Mouse (Mus musculus) ES-Bruce4 (cell line): Measurements from ENCODE around the gene Vat1. TPM values are rescaled to one million over a fixed set of nuclear protein-coding genes. Genes with fewer than 3 reads are reported as not detected.
"Not testable (repeated sequence)": the region's sequence is repeated elsewhere in the genome, so short reads cannot be mapped to it uniquely, and the experiment has no call there.

Experiments
- H3K27ac ChIP-seq: 2 replicates; pipeline ENCODE4 v1.5.1; 2012; ENCODE audit warnings: low read length, inconsistent platforms; ENCODE audit not compliant: insufficient read depth
- H3K27me3 ChIP-seq: 2 replicates; pipeline ENCODE4 v1.6.1; 2012; ENCODE audit warnings: mild to moderate bottlenecking, low read length, inconsistent platforms; ENCODE audit not compliant: control insufficient read depth, poor library complexity, insufficient read depth, severe bottlenecking
- H3K36me3 ChIP-seq: 2 replicates; pipeline ENCODE4 v1.6.1; 2012; ENCODE audit warnings: inconsistent platforms, mild to moderate bottlenecking, low read length, moderate library complexity; ENCODE audit not compliant: control insufficient read depth, poor library complexity, insufficient read depth, severe bottlenecking
- H3K4me1 ChIP-seq: one replicate; pipeline ENCODE4 v1.8.1; 2011; ENCODE audit warnings: low read length; ENCODE audit not compliant: control insufficient read depth, insufficient read depth
- H3K4me3 ChIP-seq: 2 replicates; pipeline ENCODE4 v1.5.1; 2011; ENCODE audit warnings: low read depth, mild to moderate bottlenecking, low read length
- H3K9ac ChIP-seq: 2 replicates; pipeline ENCODE4 v1.6.1; 2012; ENCODE audit warnings: low read depth, mild to moderate bottlenecking, inconsistent platforms; ENCODE audit not compliant: poor library complexity, severe bottlenecking
- H3K9me3 ChIP-seq: replicated peaks from 2 replicates; pipeline ENCODE4 v1.6.1; 2012; ENCODE audit warnings: mild to moderate bottlenecking, low read length, inconsistent platforms; ENCODE audit not compliant: control insufficient read depth, poor library complexity, insufficient read depth, severe bottlenecking
- CTCF ChIP-seq: IDR thresholded peaks from one replicate; pipeline ENCODE4 v1.8.1; 2011; ENCODE audit warnings: low read depth, low read length
- EP300 ChIP-seq: IDR thresholded peaks from 2 replicates; pipeline ENCODE4 v1.6.1; 2011; ENCODE audit warnings: low read depth, low read length; ENCODE audit not compliant: insufficient read depth
- POLR2A ChIP-seq: IDR thresholded peaks from one replicate; pipeline ENCODE4 v1.8.1; 2011; ENCODE audit warnings: low read length; ENCODE audit not compliant: insufficient read depth
- polyA plus RNA-seq: library from polyadenylated mRNA; stranded (reverse); fragments of >200 nt; gene quantifications from 2 replicates; pipeline ENCODE4 v1.2.4, GENCODE M21; 2011; ENCODE audit warnings: low read depth; ENCODE audit not compliant: missing spikeins, insufficient read depth, insufficient read length

Vat1 gene
- polyA plus RNA-seq, 1 experiment, result 91.2 TPM

GRCm38 (mm10) chr11:101448899-101449298 is 17.1 kb downstream of the Vat1 start:
- H3K9ac ChIP-seq, result peak overlapping the region; percentile 20; the same call in 1 of the 2 replicates
- H3K36me3 ChIP-seq, result peaks cover 16% of the 10 kb centered on the region
- H3K4me3 ChIP-seq, result no peak overlapping the region
- H3K4me1 ChIP-seq, result peaks cover 5% of the 10 kb centered on the region
- no peak overlapping the region for H3K27ac ChIP-seq
- no peaks in the 10 kb centered on the region for H3K27me3 ChIP-seq
- no peaks in the 10 kb centered on the region for H3K9me3 ChIP-seq
- TF ChIP-seq EP300 (no peak), CTCF (no peak), POLR2A (no peak)

GRCm38 (mm10) chr11:101448274-101448746 is 17.7 kb downstream of the Vat1 start, which contains the start of gene Ifi35:
TSS of gene Ifi35 (plus strand) at chr11:101448407.
- peak within 1 kb of the TSS; percentile 7; the same call in 1 of the 2 replicates for H3K4me3 ChIP-seq
- H3K4me1 ChIP-seq, result peaks cover 5% of the 10 kb centered on the region
- no peak for TF ChIP-seq EP300
- TF ChIP-seq CTCF, result no peak
- no peak for TF ChIP-seq POLR2A
- peaks cover 22% of the 10 kb centered on the region for H3K36me3 ChIP-seq
- H3K27ac ChIP-seq, result peak within 1 kb of the TSS; percentile 7; the same call in 1 of the 2 replicates
- H3K27me3 ChIP-seq, result no peaks in the 10 kb centered on the region
- H3K9me3 ChIP-seq, result no peaks in the 10 kb centered on the region
- H3K9ac ChIP-seq, result peak within 1 kb of the TSS; percentile 20

- Histone ChIP-seq H3K4me3 (no peak overlapping the region), H3K36me3 (peaks cover 27% of the 10 kb centered on the region), H3K4me1 (peaks cover 5% of the 10 kb centered on the region), H3K27ac (no peak overlapping the region), H3K9ac (peak overlapping the region; percentile 20; the same call in 1 of the 2 replicates), H3K9me3 (no peaks in the 10 kb centered on the region), H3K27me3 (no peaks in the 10 kb centered on the region)
- TF ChIP-seq POLR2A (no peak), CTCF (no peak), EP300 (no peak)
Measured at GRCm38 (mm10) chr11:101447786-101448185, 18.2 kb downstream of the Vat1 start.

GRCm38 (mm10) chr11:101446860-101447259 is 19.2 kb downstream of the Vat1 start:
- not testable (repeated sequence) for H3K9me3 ChIP-seq, H3K9ac ChIP-seq, H3K4me1 ChIP-seq, H3K4me3 ChIP-seq, H3K27me3 ChIP-seq, H3K27ac ChIP-seq
- H3K36me3 ChIP-seq, result peaks cover 29% of the 10 kb centered on the region

GRCm38 (mm10) chr11:101446319-101446718 is 19.7 kb downstream of the Vat1 start:
- no peak overlapping the region for H3K9ac ChIP-seq
- peaks cover 29% of the 10 kb centered on the region for H3K36me3 ChIP-seq
- TF ChIP-seq EP300 (no peak), CTCF (no peak), POLR2A (no peak)
- no peaks in the 10 kb centered on the region for H3K9me3 ChIP-seq
- H3K27ac ChIP-seq, result peak overlapping the region; percentile 84
- no peak overlapping the region for H3K4me3 ChIP-seq
- H3K4me1 ChIP-seq, result peaks cover 3% of the 10 kb centered on the region
- H3K27me3 ChIP-seq, result no peaks in the 10 kb centered on the region

GRCm38 (mm10) chr11:101442760-101443159 is 23.3 kb downstream of the Vat1 start:
- Histone ChIP-seq H3K36me3 (peaks cover 29% of the 10 kb centered on the region), H3K4me3 (peak overlapping the region; percentile 99), H3K4me1 (no peaks in the 10 kb centered on the region), H3K27ac (peak overlapping the region; percentile 36), H3K9ac (peak overlapping the region; percentile 92), H3K9me3 (no peaks in the 10 kb centered on the region), H3K27me3 (no peaks in the 10 kb centered on the region)
- no peak for TF ChIP-seq CTCF
- TF ChIP-seq POLR2A, result no peak
- TF ChIP-seq EP300, result no peak
